Comparison of ENCODE assay signal across 11 mouse cellular contexts in genomic region chr11:71512271-71513066, GRCm38 (mm10).
DNase-seq lines count a peak whose midpoint lies in the region; ATAC-seq and TF ChIP-seq lines count a peak whose summit lies in the region.
"Had no signal": no experiment of that assay in that cellular context is flagged by ENCODE, and none has a peak within 500 bp of the region (broad histone marks: within the 10 kb centered on the region; RNA-seq: fewer than 3 reads in every experiment).

No protein-coding gene starts in this region.

- no peak for ATAC-seq in lung, embryonic 14.5 days (ENCODE audit: insufficient read depth)
- ATAC-seq in frontal cortex, adult (ENCODE audit: low TSS enrichment): no peak
- no peak for ATAC-seq in granulocyte monocyte progenitor cell, adult 5-6 weeks (replicated peaks; ENCODE audit: poor library complexity, severe bottlenecking)
- ATAC-seq: intestine, embryonic 15.5 days had no signal

- no peak overlapping the region for H3K9ac ChIP-seq in lung, embryonic 14.5 days
- H3K9ac ChIP-seq: intestine, embryonic 15.5 days; midbrain, embryonic 12.5 days had no signal

- no peaks in the 10 kb centered on the region for H3K4me1 ChIP-seq in lung, embryonic 14.5 days (ENCODE audit: insufficient read depth)
- H3K4me1 ChIP-seq: intestine, embryonic 15.5 days had no signal

- WGBS in lung, embryonic 14.5 days: 70% methylated on average over 15 of the region's 15 CpGs

- H3K4me2 ChIP-seq in lung, embryonic 14.5 days: no peak overlapping the region
- H3K4me2 ChIP-seq: intestine, embryonic 15.5 days; midbrain, embryonic 12.5 days had no signal

- no peaks in the 10 kb centered on the region for H3K9me3 ChIP-seq in lung, embryonic 14.5 days (ENCODE audit: low read depth, low read length)
- H3K9me3 ChIP-seq: intestine, embryonic 15.5 days; midbrain, embryonic 12.5 days had no signal

- peak; percentile 21 for DNase-seq in gastrocnemius, adult 2 months
- DNase-seq in gastrocnemius, adult 18-20 months (ENCODE audit: low spot score): no peak
- peak; percentile 65 for DNase-seq in ES-CJ7 (ENCODE audit: low read depth, low spot score)
- DNase-seq in forelimb bud, embryonic 11.5 days (ENCODE audit: low read depth, low spot score): peak; percentile 31
- peak; percentile 3 for DNase-seq in lung, embryonic 14.5 days
- DNase-seq in gastrocnemius, postnatal 25 days: no peak
- DNase-seq: adrenal gland, adult 8-10 months had no signal

- intact Hi-C loops in gastrocnemius, adult 2 months (cut with DNase I): no loop called here

- no peaks in the 10 kb centered on the region for H3K36me3 ChIP-seq in lung, embryonic 14.5 days (ENCODE audit: insufficient read depth)
- H3K36me3 ChIP-seq: intestine, embryonic 15.5 days; midbrain, embryonic 12.5 days had no signal

- no peak for TF ChIP-seq CTCF in gastrocnemius, adult 2 months (IDR thresholded peaks at IDR 0.05)
- TF ChIP-seq CTCF in lung, embryonic 14.5 days (IDR thresholded peaks at IDR 0.05; ENCODE audit: low read depth): no peak

- no peaks in the 10 kb centered on the region for H3K27me3 ChIP-seq in lung, embryonic 14.5 days (ENCODE audit: insufficient read depth, low read length)
- H3K27me3 ChIP-seq: intestine, embryonic 15.5 days; midbrain, embryonic 12.5 days had no signal

- no peak overlapping the region for H3K27ac ChIP-seq in gastrocnemius, adult 2 months
- H3K27ac ChIP-seq in lung, embryonic 14.5 days (ENCODE audit: low read depth): no peak overlapping the region
- H3K27ac ChIP-seq: intestine, embryonic 15.5 days; midbrain, embryonic 12.5 days had no signal

- no peak overlapping the region for H3K4me3 ChIP-seq in gastrocnemius, adult 2 months
- H3K4me3 ChIP-seq in lung, embryonic 14.5 days (ENCODE audit: low read depth, low read length): no peak overlapping the region
- H3K4me3 ChIP-seq: intestine, embryonic 15.5 days; midbrain, embryonic 12.5 days had no signal

Comparison
In these comparisons a context has a peak if more than half of its experiments do, and no peak if none do; other contexts are left out.
1. DNase-seq: peak in gastrocnemius, adult 2 months (single experiment), ES-CJ7 (single experiment), forelimb bud, embryonic 11.5 days (single experiment) and lung, embryonic 14.5 days (single experiment); none in gastrocnemius, adult 18-20 months (single experiment) and gastrocnemius, postnatal 25 days (single experiment).